Mouse (Mus musculus): Measurements from ENCODE around the gene Tsc2. TPM values are rescaled to one million over a fixed set of nuclear protein-coding genes. Genes with fewer than 3 reads are reported as not detected.
"Not testable (repeated sequence)": the region's sequence is repeated elsewhere in the genome, so short reads cannot be mapped to it uniquely, and the experiment has no call there.

The Tsc2 gene
- polyA plus RNA-seq, 1 experiment from 2014 or later, result 82.2 TPM

- H3K4me1 ChIP-seq, result peaks cover 27% of the 10 kb centered on the region
- H3K9ac ChIP-seq (replicated peaks); H3K9me3 ChIP-seq; H3K36me3 ChIP-seq; H3K4me2 ChIP-seq (replicated peaks); H3K27me3 ChIP-seq; H3K4me3 ChIP-seq; H3K27ac ChIP-seq (replicated peaks); ATAC-seq (ENCODE audit: low FRiP score, low read depth): not testable (repeated sequence)
- 67% methylated on average over 7 of the region's 7 CpGs for WGBS
Measured at GRCm38 (mm10) chr17:24667011-24667410, 34.6 kb upstream of the Tsc2 start.

- peak; percentile 41; the same call in 1 of the 2 replicates for ATAC-seq (ENCODE audit: low FRiP score, low read depth)
Measured at GRCm38 (mm10) chr17:24658017-24658758, 25.8 kb upstream of the Tsc2 start, which contains the start of gene Npw. TSS of gene Npw (minus strand) at chr17:24658457.

DNA sequence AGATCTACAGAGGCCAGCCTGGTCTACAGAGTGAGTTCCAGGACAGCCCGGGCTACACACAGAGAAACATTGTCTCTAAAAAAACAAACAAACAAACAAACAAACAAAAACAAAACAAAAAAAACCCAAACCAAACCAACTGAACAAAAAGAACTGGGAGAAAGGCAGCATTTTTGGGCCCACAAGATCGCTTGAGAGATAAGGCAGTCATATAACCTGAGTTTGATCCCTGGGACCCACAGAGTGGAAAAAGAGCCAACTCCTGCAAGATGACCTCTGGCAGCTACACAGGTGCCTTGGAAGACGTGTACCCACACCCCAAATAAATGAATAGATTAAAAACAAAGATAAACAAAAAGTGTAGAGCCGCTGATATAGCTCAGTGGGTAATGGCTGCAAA, 22.5 kb upstream of the Tsc2 start:
- H3K4me2 ChIP-seq (replicated peaks), result no peak overlapping the region
- no peak overlapping the region for H3K4me3 ChIP-seq
- no peak overlapping the region for H3K9ac ChIP-seq (replicated peaks)
- no peak overlapping the region for H3K27ac ChIP-seq (replicated peaks)
- no peaks in the 10 kb centered on the region for H3K9me3 ChIP-seq
- ATAC-seq (ENCODE audit: low FRiP score, low read depth), result no peak
- no peaks in the 10 kb centered on the region for H3K36me3 ChIP-seq
- H3K4me1 ChIP-seq, result peaks cover 24% of the 10 kb centered on the region
- 84% methylated on average over 4 of the region's 4 CpGs for WGBS
- H3K27me3 ChIP-seq, result peaks cover 72% of the 10 kb centered on the region

More at GRCm38 (mm10) chr17:24658017-24658758, 25.8 kb upstream of the Tsc2 start, which contains the start of gene Npw:
- Histone ChIP-seq H3K4me3 (peak within 1 kb of the TSS; percentile 39), H3K27me3 (peaks cover 53% of the 10 kb centered on the region), H3K9ac (replicated peaks) (peak within 1 kb of the TSS; percentile 54), H3K4me2 (replicated peaks) (peak within 1 kb of the TSS; percentile 67), H3K4me1 (peaks cover 16% of the 10 kb centered on the region), H3K27ac (replicated peaks) (no peak within 1 kb of the TSS), H3K36me3 (no peaks in the 10 kb centered on the region), H3K9me3 (no peaks in the 10 kb centered on the region)
- 1% methylated on average over 47 of the region's 47 CpGs for WGBS

- Histone ChIP-seq H3K27ac (replicated peaks) (no peak overlapping the region), H3K4me1 (peaks cover 32% of the 10 kb centered on the region), H3K4me3 (peak overlapping the region; percentile 16; the same call in 1 of the 2 replicates), H3K4me2 (replicated peaks) (peak overlapping the region; percentile 46), H3K27me3 (peaks cover 72% of the 10 kb centered on the region), H3K9me3 (no peaks in the 10 kb centered on the region), H3K9ac (replicated peaks) (0 out of 2 replicates have a peak overlapping the region, but pooled peaks have one; percentile 21), H3K36me3 (no peaks in the 10 kb centered on the region)
- 6% methylated on average over 19 of the region's 19 CpGs for WGBS
- ATAC-seq (ENCODE audit: low FRiP score, low read depth), result 0 out of 2 replicates have a peak, but pooled peaks have one; percentile 64
Measured at GRCm38 (mm10) chr17:24653967-24654710, 21.7 kb upstream of the Tsc2 start.

- H3K4me2 ChIP-seq (replicated peaks), result no peak overlapping the region
- no peak overlapping the region for H3K27ac ChIP-seq (replicated peaks)
- H3K27me3 ChIP-seq, result peaks cover 70% of the 10 kb centered on the region
- WGBS, result 64% methylated on average over 3 of the region's 3 CpGs
- H3K4me3 ChIP-seq, result no peak overlapping the region
- no peaks in the 10 kb centered on the region for H3K9me3 ChIP-seq
- ATAC-seq (ENCODE audit: low FRiP score, low read depth), result no peak
- H3K4me1 ChIP-seq, result peaks cover 22% of the 10 kb centered on the region
- no peaks in the 10 kb centered on the region for H3K36me3 ChIP-seq
- H3K9ac ChIP-seq (replicated peaks), result no peak overlapping the region
Measured at GRCm38 (mm10) chr17:24651835-24652234, 19.4 kb upstream of the Tsc2 start.

- Histone ChIP-seq H3K4me2 (replicated peaks) (peak overlapping the region; percentile 97; the same call in 1 of the 2 replicates), H3K9ac (replicated peaks) (no peak overlapping the region), H3K36me3 (no peaks in the 10 kb centered on the region), H3K4me3 (no peak overlapping the region), H3K27ac (replicated peaks) (no peak overlapping the region), H3K9me3 (no peaks in the 10 kb centered on the region), H3K27me3 (peaks cover 59% of the 10 kb centered on the region), H3K4me1 (peaks cover 22% of the 10 kb centered on the region)
- WGBS, result 78% methylated on average over 4 of the region's 4 CpGs
- no peak for ATAC-seq (ENCODE audit: low FRiP score, low read depth)
Measured at GRCm38 (mm10) chr17:24650766-24651165, 18.3 kb upstream of the Tsc2 start.

- peak; percentile 41 for ATAC-seq (ENCODE audit: low FRiP score, low read depth)
- no peaks in the 10 kb centered on the region for H3K9me3 ChIP-seq
- under 1% methylated on average over 38 of the region's 41 CpGs for whole genome bisulfite sequencing
- H3K4me2 ChIP-seq (replicated peaks), result peak within 1 kb of the TSS; percentile 97
- peaks cover 59% of the 10 kb centered on the region for H3K27me3 ChIP-seq
- 0 out of 2 replicates have a peak within 1 kb of the TSS, but pooled peaks have one; percentile 2 for H3K27ac ChIP-seq (replicated peaks)
- no peaks in the 10 kb centered on the region for H3K36me3 ChIP-seq
- H3K4me1 ChIP-seq, result peaks cover 22% of the 10 kb centered on the region
- peak within 1 kb of the TSS; percentile 76 for H3K9ac ChIP-seq (replicated peaks)
- H3K4me3 ChIP-seq, result peak within 1 kb of the TSS; percentile 62
Measured at GRCm38 (mm10) chr17:24650070-24650616, 17.7 kb upstream of the Tsc2 start, which contains the start of gene Slc9a3r2. TSS of gene Slc9a3r2 (minus strand) at chr17:24650327.

DNA sequence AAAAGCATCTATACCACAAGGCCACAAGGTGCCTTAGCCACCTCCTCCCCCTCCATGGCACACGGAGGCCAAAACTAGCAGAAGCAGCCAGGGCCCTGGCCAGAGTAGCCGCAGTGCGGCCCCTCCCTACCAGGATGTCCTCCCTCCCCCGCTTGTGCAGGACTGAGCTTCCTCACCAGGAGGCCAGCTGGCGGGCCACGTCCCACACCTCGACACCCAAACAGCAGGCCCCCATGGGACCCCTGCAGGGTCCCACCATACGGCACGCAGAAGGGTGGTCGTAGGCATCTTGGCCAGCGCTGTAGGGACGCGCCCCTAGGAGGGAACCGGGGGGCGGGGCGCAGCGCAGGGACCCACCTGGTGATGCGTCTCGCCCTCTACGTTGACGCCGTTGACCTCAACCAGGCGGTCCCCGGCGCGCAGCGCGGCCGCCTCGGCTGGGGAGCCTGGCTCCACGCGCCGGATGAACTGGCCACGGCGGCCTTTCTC, 17.2 kb upstream of the Tsc2 start:
- Histone ChIP-seq H3K9ac (replicated peaks) (peak overlapping the region; percentile 76), H3K4me3 (peak overlapping the region; percentile 62), H3K27ac (replicated peaks) (0 out of 2 replicates have a peak overlapping the region, but pooled peaks have one; percentile 2), H3K27me3 (peaks cover 59% of the 10 kb centered on the region), H3K9me3 (no peaks in the 10 kb centered on the region), H3K36me3 (no peaks in the 10 kb centered on the region), H3K4me2 (replicated peaks) (peak overlapping the region; percentile 97), H3K4me1 (peaks cover 22% of the 10 kb centered on the region)
- 3% methylated on average over 30 of the region's 35 CpGs for WGBS
- ATAC-seq (ENCODE audit: low FRiP score, low read depth), result peak; percentile 45; the same call in 1 of the 2 replicates

DNA sequence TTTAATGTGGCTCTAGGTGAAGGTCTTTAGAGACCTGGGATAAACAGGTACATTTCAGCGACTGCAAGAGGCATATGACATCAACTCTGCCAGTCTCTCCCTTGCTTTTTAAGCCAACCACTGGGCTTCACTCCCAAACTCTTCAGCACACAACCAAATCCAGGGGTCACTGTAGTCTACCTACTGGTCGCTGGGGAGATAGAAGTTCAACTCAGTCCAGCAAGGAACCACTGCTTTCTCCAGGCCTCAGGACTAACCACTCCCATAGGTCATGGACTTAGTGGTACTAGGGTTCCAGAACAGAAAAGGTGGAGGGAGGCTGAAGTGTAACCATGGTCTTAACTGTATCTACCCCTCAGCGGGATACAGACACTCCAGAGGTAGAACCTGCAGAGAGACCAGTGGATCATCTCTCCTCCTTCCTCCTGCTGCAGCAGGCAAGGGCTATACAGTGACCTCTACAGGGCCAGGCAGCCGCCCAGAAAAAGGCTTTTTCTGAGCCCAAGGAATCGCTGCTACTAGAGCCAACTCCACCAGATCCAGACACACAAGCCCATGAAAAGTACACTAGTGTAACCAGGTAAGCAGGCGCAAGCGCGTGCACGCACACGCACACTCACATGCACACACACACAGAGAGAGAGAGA, 16.4 kb upstream of the Tsc2 start:
- H3K27ac ChIP-seq (replicated peaks), result no peak overlapping the region
- peak overlapping the region; percentile 62; the same call in 1 of the 2 replicates for H3K4me3 ChIP-seq
- peaks cover 59% of the 10 kb centered on the region for H3K27me3 ChIP-seq
- H3K9ac ChIP-seq (replicated peaks), result no peak overlapping the region
- H3K9me3 ChIP-seq, result no peaks in the 10 kb centered on the region
- peaks cover 17% of the 10 kb centered on the region for H3K4me1 ChIP-seq
- no peaks in the 10 kb centered on the region for H3K36me3 ChIP-seq
- no peak for ATAC-seq (ENCODE audit: low FRiP score, low read depth)
- H3K4me2 ChIP-seq (replicated peaks), result peak overlapping the region; percentile 97
- WGBS, result 71% methylated on average over 10 of the region's 10 CpGs

- no peak overlapping the region for H3K4me3 ChIP-seq
- H3K9me3 ChIP-seq, result no peaks in the 10 kb centered on the region
- WGBS, result 81% methylated on average over 11 of the region's 11 CpGs
- H3K4me1 ChIP-seq, result peaks cover 15% of the 10 kb centered on the region
- H3K36me3 ChIP-seq, result no peaks in the 10 kb centered on the region
- ATAC-seq (ENCODE audit: low FRiP score, low read depth), result no peak
- H3K27ac ChIP-seq (replicated peaks), result no peak overlapping the region
- no peak overlapping the region for H3K4me2 ChIP-seq (replicated peaks)
- H3K27me3 ChIP-seq, result peaks cover 55% of the 10 kb centered on the region
- no peak overlapping the region for H3K9ac ChIP-seq (replicated peaks)
Measured at GRCm38 (mm10) chr17:24647493-24647892, 15.1 kb upstream of the Tsc2 start.

GRCm38 (mm10) chr17:24646381-24646780, 14.0 kb upstream of the Tsc2 start:
- Histone ChIP-seq H3K4me2 (replicated peaks) (no peak overlapping the region), H3K27ac (replicated peaks) (no peak overlapping the region), H3K27me3 (peaks cover 44% of the 10 kb centered on the region), H3K36me3 (no peaks in the 10 kb centered on the region), H3K4me3 (no peak overlapping the region), H3K9ac (replicated peaks) (no peak overlapping the region), H3K9me3 (no peaks in the 10 kb centered on the region), H3K4me1 (peaks cover 15% of the 10 kb centered on the region)
- ATAC-seq (ENCODE audit: low FRiP score, low read depth), result no peak
- WGBS, result 84% methylated on average over 4 of the region's 4 CpGs
